Mouse (Mus musculus): Measurements from ENCODE around the gene Rbfox3. TPM values are rescaled to one million over a fixed set of nuclear protein-coding genes. Genes with fewer than 3 reads are reported as not detected.

Rbfox3 gene
- total and polyA plus RNA-seq, 2 experiments from 2014 or later = 60.3 to 73.3 TPM

DNA sequence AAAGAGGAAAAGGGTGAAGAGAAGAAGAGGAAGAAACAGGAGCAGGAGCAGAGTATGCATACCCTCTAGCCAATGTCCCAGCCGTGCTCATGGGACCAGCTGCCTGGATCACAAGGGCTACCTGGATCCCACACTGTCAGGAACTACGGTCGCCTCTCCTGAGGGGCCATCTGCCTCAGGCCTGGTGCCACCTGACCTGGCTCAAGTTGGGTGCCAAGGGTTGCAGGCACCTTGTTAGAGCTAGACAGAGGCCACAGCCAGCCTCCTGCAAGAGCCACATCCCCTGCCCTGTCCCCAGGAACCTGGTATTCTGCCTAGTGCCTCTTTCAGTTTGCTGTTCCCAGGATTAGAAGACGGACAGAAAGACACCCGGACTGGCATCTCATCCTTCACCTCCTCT, 347.5 kb downstream of the Rbfox3 start:
- TF ChIP-seq CTCF (IDR thresholded peaks at IDR 0.05) = no peak
- ATAC-seq (ENCODE audit: low FRiP score) (no peak), DNase-seq (ENCODE audit: low spot score) (no peak)
- no peak overlapping the region for H3K9ac ChIP-seq (replicated peaks; ENCODE audit: low read length, poor library complexity, severe bottlenecking)
- peaks cover 9% of the 10 kb centered on the region for H3K27me3 ChIP-seq (ENCODE audit: insufficient read depth, low read length)
- no peaks in the 10 kb centered on the region for H3K9me3 ChIP-seq (ENCODE audit: low read length)
- peaks cover 2% of the 10 kb centered on the region; the same call in 1 of the 2 replicates for H3K4me1 ChIP-seq (ENCODE audit: insufficient read depth, low read length)
- no peaks in the 10 kb centered on the region for H3K36me3 ChIP-seq (ENCODE audit: insufficient read depth, low read length)
- 84% methylated on average over 5 of the region's 5 CpGs for WGBS
- no peak overlapping the region for H3K27ac ChIP-seq (ENCODE audit: low read depth, low read length)
- no peak overlapping the region for H3K4me2 ChIP-seq (ENCODE audit: low read depth, low read length, poor library complexity, severe bottlenecking)
- H3K4me3 ChIP-seq (ENCODE audit: low read depth, low read length) = no peak overlapping the region

DNA sequence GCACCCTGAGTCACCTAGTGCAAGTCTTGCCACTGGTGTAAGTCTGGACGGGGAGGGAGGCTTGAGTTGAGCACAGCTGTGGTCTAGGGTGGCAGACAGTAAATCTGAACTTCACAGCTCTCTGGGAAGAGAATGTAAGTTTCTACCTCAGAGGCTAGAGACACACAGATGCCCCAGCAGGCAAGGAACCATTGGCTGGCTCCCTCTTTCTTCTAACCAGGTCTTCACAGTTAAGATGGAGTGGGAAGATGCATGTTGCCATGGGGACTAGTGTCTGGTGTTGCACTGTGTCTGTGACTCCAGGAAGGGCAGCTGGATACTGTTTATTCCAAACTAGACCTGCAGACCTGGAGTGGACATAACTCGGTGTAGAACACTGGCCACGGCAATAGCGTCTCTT, 348.6 kb downstream of the Rbfox3 start:
- H3K27ac ChIP-seq (ENCODE audit: low read depth, low read length) = no peak overlapping the region
- TF ChIP-seq CTCF (IDR thresholded peaks at IDR 0.05) = 0 out of 2 replicates have a peak, but pooled peaks have one; percentile 1
- WGBS = 75% methylated on average over 4 of the region's 4 CpGs
- ATAC-seq (ENCODE audit: low FRiP score) (no peak), DNase-seq (ENCODE audit: low spot score) (no peak)
- H3K9me3 ChIP-seq (ENCODE audit: low read length) = no peaks in the 10 kb centered on the region
- no peaks in the 10 kb centered on the region for H3K36me3 ChIP-seq (ENCODE audit: insufficient read depth, low read length)
- H3K4me2 ChIP-seq (ENCODE audit: low read depth, low read length, poor library complexity, severe bottlenecking) = no peak overlapping the region
- H3K4me1 ChIP-seq (ENCODE audit: insufficient read depth, low read length) = no peaks in the 10 kb centered on the region; the same call in 1 of the 2 replicates
- H3K27me3 ChIP-seq (ENCODE audit: insufficient read depth, low read length) = no peaks in the 10 kb centered on the region
- no peak overlapping the region for H3K4me3 ChIP-seq (ENCODE audit: low read depth, low read length)
- no peak overlapping the region for H3K9ac ChIP-seq (replicated peaks; ENCODE audit: low read length, poor library complexity, severe bottlenecking)

DNA sequence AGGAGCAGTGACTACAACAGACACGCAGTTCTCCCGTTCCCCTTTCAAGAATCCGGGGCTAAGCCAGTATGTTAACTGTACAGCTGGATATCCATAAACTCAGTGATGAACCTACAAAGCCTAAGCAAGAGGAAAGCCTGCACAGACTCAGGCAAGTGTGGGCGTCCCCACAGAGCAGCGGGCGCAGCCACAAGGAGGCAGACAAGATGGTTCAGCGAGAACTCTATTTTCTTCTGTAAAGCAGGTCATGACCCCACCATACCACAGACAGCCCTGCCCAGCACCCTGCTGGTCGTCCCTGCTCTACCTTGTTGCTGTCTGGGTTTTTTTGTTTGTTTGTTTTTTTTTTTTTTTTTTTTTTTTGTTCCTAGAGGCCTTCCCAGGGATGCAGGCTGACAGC, 353.2 kb downstream of the Rbfox3 start:
- H3K9ac ChIP-seq (replicated peaks; ENCODE audit: low read length, poor library complexity, severe bottlenecking) = no peak overlapping the region
- ATAC-seq (ENCODE audit: low FRiP score) = no peak
- DNase-seq (ENCODE audit: low spot score) = no peak
- WGBS = 62% methylated on average over 8 of the region's 8 CpGs
- H3K9me3 ChIP-seq (ENCODE audit: low read length) = no peaks in the 10 kb centered on the region
- no peaks in the 10 kb centered on the region for H3K27me3 ChIP-seq (ENCODE audit: insufficient read depth, low read length)
- peak; percentile 6; the same call in 1 of the 2 replicates for TF ChIP-seq CTCF (IDR thresholded peaks at IDR 0.05)
- H3K4me2 ChIP-seq (ENCODE audit: low read depth, low read length, poor library complexity, severe bottlenecking) = no peak overlapping the region
- no peaks in the 10 kb centered on the region for H3K36me3 ChIP-seq (ENCODE audit: insufficient read depth, low read length)
- H3K4me1 ChIP-seq (ENCODE audit: insufficient read depth, low read length) = peaks cover 4% of the 10 kb centered on the region; the same call in 1 of the 2 replicates
- no peak overlapping the region for H3K4me3 ChIP-seq (ENCODE audit: low read depth, low read length)
- H3K27ac ChIP-seq (ENCODE audit: low read depth, low read length) = no peak overlapping the region

DNA sequence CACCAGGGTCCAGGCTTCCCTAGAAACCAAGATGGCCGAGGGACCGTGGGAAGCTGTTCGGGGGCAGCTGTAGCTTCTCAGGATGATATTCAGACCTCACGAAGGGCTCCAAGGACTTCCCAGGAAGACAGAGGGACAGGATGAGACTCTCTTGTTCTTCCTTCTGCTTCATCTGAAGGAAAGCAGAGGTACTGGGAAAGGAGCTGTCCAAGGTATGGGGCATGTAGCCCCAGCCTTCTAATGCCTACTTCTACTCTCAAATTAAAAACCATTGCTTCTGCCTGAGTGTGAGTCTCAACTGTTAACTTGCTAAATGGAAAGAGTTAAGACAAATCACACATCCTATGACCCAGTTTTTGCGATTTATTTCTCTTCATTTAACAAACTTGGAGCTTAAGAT, 355.8 kb downstream of the Rbfox3 start:
- Histone ChIP-seq H3K4me1 (ENCODE audit: insufficient read depth, low read length) (peaks cover 9% of the 10 kb centered on the region; the same call in 1 of the 2 replicates), H3K4me2 (ENCODE audit: low read depth, low read length, poor library complexity, severe bottlenecking) (no peak overlapping the region), H3K27ac (ENCODE audit: low read depth, low read length) (no peak overlapping the region), H3K27me3 (ENCODE audit: insufficient read depth, low read length) (no peaks in the 10 kb centered on the region), H3K9me3 (ENCODE audit: low read length) (no peaks in the 10 kb centered on the region), H3K4me3 (ENCODE audit: low read depth, low read length) (no peak overlapping the region), H3K9ac (replicated peaks; ENCODE audit: low read length, poor library complexity, severe bottlenecking) (no peak overlapping the region), H3K36me3 (ENCODE audit: insufficient read depth, low read length) (no peaks in the 10 kb centered on the region)
- ATAC-seq (ENCODE audit: low FRiP score) (no peak), DNase-seq (ENCODE audit: low spot score) (no peak)
- TF ChIP-seq CTCF (IDR thresholded peaks at IDR 0.05) = no peak
- WGBS = 74% methylated on average over 5 of the region's 5 CpGs

DNA sequence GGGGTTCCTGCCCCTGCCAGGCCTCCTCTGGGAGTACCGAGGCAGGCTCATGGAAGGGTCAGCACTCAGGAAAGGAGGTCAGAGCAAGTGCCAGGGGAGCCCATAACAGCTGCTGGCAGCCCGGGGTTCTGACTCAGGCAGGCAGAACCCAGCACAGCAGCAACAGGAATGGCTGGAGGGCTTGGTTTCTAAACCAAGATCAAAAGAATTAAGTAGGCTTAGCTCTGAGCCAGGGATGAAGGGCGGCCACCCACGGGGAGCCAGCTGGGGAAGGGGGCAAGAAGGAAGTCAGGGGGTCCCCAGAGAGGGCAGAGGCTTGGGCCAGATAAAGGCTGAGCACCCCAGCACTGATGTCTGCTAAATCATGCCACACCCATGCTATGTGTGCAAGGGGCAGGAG, 356.9 kb downstream of the Rbfox3 start:
- Histone ChIP-seq H3K4me1 (ENCODE audit: insufficient read depth, low read length) (peaks cover 9% of the 10 kb centered on the region; the same call in 1 of the 2 replicates), H3K4me3 (ENCODE audit: low read depth, low read length) (no peak overlapping the region), H3K9me3 (ENCODE audit: low read length) (no peaks in the 10 kb centered on the region), H3K27ac (ENCODE audit: low read depth, low read length) (no peak overlapping the region), H3K27me3 (ENCODE audit: insufficient read depth, low read length) (no peaks in the 10 kb centered on the region), H3K9ac (replicated peaks; ENCODE audit: low read length, poor library complexity, severe bottlenecking) (no peak overlapping the region), H3K4me2 (ENCODE audit: low read depth, low read length, poor library complexity, severe bottlenecking) (no peak overlapping the region), H3K36me3 (ENCODE audit: insufficient read depth, low read length) (no peaks in the 10 kb centered on the region)
- no peak for ATAC-seq (ENCODE audit: low FRiP score)
- WGBS = 3% methylated on average over 4 of the region's 4 CpGs
- no peak for DNase-seq (ENCODE audit: low spot score)
- no peak for TF ChIP-seq CTCF (IDR thresholded peaks at IDR 0.05)

DNA sequence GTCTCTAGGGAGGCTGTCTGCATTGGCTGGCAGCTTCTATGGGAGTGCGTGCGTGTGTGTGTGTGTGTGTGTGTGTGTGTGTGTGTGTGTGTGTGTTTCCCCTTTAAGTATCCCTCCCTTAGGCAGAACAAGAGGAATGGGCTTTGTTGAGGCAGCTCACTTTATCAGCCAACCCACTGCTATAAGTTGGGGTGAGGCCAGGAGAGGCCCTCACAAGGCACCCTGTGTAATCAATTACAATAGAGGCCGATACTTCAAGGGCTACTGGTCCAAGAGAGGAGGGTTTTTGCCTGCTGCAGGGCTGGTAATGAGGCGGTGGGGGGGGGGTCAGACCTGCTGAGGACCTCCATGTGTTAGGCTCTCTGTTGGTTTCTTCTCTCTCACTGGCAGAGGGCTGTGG, 357.5 kb downstream of the Rbfox3 start:
- no peak overlapping the region for H3K4me3 ChIP-seq (ENCODE audit: low read depth, low read length)
- WGBS = 16% methylated on average over 4 of the region's 4 CpGs
- no peaks in the 10 kb centered on the region for H3K36me3 ChIP-seq (ENCODE audit: insufficient read depth, low read length)
- H3K27me3 ChIP-seq (ENCODE audit: insufficient read depth, low read length) = no peaks in the 10 kb centered on the region
- no peak overlapping the region for H3K27ac ChIP-seq (ENCODE audit: low read depth, low read length)
- ATAC-seq (ENCODE audit: low FRiP score) (no peak), DNase-seq (ENCODE audit: low spot score) (no peak)
- H3K4me1 ChIP-seq (ENCODE audit: insufficient read depth, low read length) = peaks cover 9% of the 10 kb centered on the region; the same call in 1 of the 2 replicates
- TF ChIP-seq CTCF (IDR thresholded peaks at IDR 0.05) = no peak
- H3K9me3 ChIP-seq (ENCODE audit: low read length) = no peaks in the 10 kb centered on the region
- no peak overlapping the region for H3K4me2 ChIP-seq (ENCODE audit: low read depth, low read length, poor library complexity, severe bottlenecking)
- H3K9ac ChIP-seq (replicated peaks; ENCODE audit: low read length, poor library complexity, severe bottlenecking) = no peak overlapping the region
